Mouse (Mus musculus): ENCODE measurements around the gene Ccdc148. TPM values are rescaled to one million over a fixed set of nuclear protein-coding genes. Genes with fewer than 3 reads are reported as not detected.

Gene Ccdc148
- polyA plus RNA-seq, 1 experiment = 0.27 TPM

DNA sequence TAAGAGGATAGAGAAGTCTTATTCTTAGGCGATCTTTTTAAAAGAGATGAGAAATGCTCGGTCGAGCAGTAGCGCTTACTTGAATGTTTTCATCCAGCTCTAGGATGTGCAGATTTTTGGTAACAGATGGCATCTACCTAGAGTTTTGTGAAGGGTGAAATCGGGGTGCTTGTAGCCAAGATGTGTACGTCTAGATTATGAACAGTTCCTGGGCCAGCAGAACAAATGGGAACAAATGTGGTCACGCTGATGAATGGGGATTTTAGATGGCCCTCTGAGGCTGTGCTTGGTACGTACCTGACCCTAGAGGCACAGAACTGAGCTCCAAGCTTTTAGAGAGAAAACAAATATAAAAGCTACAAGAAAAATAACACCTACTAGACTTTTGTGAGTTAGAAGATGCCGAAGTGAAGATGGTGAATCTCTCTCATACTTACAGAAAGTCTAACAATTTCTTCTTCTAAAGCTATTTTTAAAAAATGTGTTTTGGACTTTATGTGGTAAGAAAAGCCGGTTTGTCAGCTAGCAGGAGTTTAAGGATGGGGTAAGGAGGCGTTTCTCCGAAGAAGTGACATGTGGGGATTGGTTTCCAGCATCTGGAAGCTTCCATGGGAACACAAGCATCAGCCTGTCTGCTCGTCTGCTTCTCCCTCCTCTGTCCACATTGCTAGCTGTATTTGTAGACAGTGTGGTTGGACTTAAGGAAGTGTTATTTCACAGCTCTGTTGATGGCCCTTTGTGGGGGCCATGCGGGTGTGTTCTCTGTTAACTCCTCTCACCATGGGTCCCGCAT, 21.0 kb upstream of the Ccdc148 start:
- no peak overlapping the region for H3K4me3 ChIP-seq (ENCODE audit: insufficient read depth, low read length)
- TF ChIP-seq CTCF (IDR thresholded peaks at IDR 0.05; ENCODE audit: low read depth, low read length) = no peak
- H3K27ac ChIP-seq (ENCODE audit: insufficient read depth, low read depth, low read length) = no peak overlapping the region
- peaks cover 35% of the 10 kb centered on the region for H3K4me1 ChIP-seq (ENCODE audit: control insufficient read depth, insufficient read depth, low read length)

DNA sequence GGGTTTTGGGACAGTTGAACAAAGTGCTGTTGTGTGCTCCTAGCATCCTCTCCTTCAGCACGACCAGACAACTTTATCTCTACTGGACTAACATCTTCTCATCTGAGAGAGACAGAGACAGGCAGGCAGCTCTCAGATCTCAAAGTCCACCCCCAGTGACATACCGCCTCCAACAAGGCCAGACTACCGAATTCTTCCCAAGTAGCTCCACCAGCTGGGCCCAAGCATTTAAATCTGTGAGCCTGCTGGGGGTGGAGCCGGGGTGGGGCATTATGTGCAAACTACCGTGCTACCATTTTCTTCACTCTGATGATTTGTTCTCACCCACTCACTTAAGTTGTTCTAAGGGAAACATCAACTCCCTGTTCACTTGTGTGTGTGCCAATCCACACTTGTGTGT, 19.0 kb upstream of the Ccdc148 start:
- H3K4me1 ChIP-seq (ENCODE audit: control insufficient read depth, insufficient read depth, low read length) = peaks cover 27% of the 10 kb centered on the region
- no peak overlapping the region for H3K4me3 ChIP-seq (ENCODE audit: insufficient read depth, low read length)
- TF ChIP-seq POLR2A (IDR thresholded peaks at IDR 0.05; ENCODE audit: borderline replicate concordance, low read depth, low read length) (no peak), CTCF (IDR thresholded peaks at IDR 0.05; ENCODE audit: low read depth, low read length) (no peak)
- no peak overlapping the region for H3K27ac ChIP-seq (ENCODE audit: insufficient read depth, low read depth, low read length)

DNA sequence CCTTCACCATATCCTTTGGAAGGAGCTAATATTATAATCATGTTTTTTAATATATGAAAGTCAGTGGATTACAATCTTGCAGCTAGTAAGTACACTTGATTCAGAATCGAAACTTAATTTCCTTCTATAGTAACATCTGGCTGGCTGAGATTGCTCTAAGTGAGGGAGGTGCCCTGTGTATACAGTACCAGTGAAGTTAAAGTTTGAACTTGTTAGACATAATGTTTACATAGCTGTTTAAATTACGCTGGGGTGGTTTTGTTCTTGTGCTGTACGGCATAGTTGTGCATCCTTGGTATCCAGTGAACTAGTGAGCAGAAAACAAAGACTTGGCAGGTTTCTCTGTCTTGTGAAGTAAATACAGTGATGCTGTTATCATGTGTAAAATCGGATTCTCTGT, 18.5 kb upstream of the Ccdc148 start:
- Histone ChIP-seq H3K27ac (ENCODE audit: insufficient read depth, low read depth, low read length) (no peak overlapping the region), H3K4me3 (ENCODE audit: insufficient read depth, low read length) (no peak overlapping the region), H3K4me1 (ENCODE audit: control insufficient read depth, insufficient read depth, low read length) (peaks cover 27% of the 10 kb centered on the region)
- no peak for TF ChIP-seq POLR2A (IDR thresholded peaks at IDR 0.05; ENCODE audit: borderline replicate concordance, low read depth, low read length)
- no peak for TF ChIP-seq CTCF (IDR thresholded peaks at IDR 0.05; ENCODE audit: low read depth, low read length)

- Histone ChIP-seq H3K27ac (ENCODE audit: insufficient read depth, low read depth, low read length) (no peak overlapping the region), H3K4me1 (ENCODE audit: control insufficient read depth, insufficient read depth, low read length) (peaks cover 23% of the 10 kb centered on the region), H3K4me3 (ENCODE audit: insufficient read depth, low read length) (no peak overlapping the region)
- TF ChIP-seq CTCF (IDR thresholded peaks at IDR 0.05; ENCODE audit: low read depth, low read length) (no peak), POLR2A (IDR thresholded peaks at IDR 0.05; ENCODE audit: borderline replicate concordance, low read depth, low read length) (no peak)
Measured at GRCm38 (mm10) chr2:59178191-59178590, 17.7 kb upstream of the Ccdc148 start.

DNA sequence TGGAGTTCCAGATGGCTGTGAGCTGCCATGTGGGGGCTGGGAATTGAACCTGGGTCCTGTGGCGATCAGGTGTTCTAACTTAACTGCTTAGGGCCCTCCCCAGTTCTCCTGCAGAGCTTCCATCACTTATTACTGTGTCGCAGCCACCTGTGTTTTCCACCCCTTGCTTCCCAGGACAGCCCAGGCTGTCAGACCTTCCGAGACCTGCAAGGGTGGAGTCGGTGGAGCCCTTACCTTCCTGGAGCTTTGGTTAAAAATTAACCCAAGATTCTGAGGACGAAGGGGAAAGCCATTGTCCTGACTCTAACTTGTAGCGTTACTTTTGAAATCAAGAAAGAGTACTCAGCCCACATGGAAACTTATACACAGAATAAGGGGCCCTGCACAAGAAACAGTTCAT, 15.4 kb upstream of the Ccdc148 start:
- Histone ChIP-seq H3K27ac (ENCODE audit: insufficient read depth, low read depth, low read length) (no peak overlapping the region), H3K4me1 (ENCODE audit: control insufficient read depth, insufficient read depth, low read length) (peaks cover 18% of the 10 kb centered on the region), H3K4me3 (ENCODE audit: insufficient read depth, low read length) (no peak overlapping the region)
- TF ChIP-seq POLR2A (IDR thresholded peaks at IDR 0.05; ENCODE audit: borderline replicate concordance, low read depth, low read length) = no peak
- TF ChIP-seq CTCF (IDR thresholded peaks at IDR 0.05; ENCODE audit: low read depth, low read length) = no peak

GRCm38 (mm10) chr2:59171533-59171932, 11.1 kb upstream of the Ccdc148 start:
- TF ChIP-seq CTCF (IDR thresholded peaks at IDR 0.05; ENCODE audit: low read depth, low read length) = no peak
- TF ChIP-seq POLR2A (IDR thresholded peaks at IDR 0.05; ENCODE audit: borderline replicate concordance, low read depth, low read length) = no peak
- no peak overlapping the region for H3K4me3 ChIP-seq (ENCODE audit: insufficient read depth, low read length)
- H3K4me1 ChIP-seq (ENCODE audit: control insufficient read depth, insufficient read depth, low read length) = peaks cover 13% of the 10 kb centered on the region
- H3K27ac ChIP-seq (ENCODE audit: insufficient read depth, low read depth, low read length) = no peak overlapping the region

DNA sequence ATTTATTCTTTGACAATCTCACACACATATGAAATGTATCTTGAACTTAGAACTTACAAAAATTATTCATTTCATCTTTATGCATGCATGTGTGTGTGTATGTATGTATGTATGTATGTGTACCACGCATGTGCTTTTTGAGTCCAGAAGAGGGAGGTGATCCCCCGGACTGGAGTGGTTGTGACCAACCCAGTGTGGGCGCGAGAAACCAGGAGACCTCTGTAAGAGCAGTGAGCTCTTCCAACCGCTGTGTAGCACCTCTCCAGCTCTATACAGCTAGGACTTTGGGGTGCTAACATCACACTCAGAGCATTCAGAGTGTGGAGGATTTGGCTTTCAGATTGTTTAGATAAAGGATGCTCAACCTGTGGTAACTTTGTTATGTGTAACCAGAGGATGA, 10.1 kb upstream of the Ccdc148 start:
- Histone ChIP-seq H3K4me3 (ENCODE audit: insufficient read depth, low read length) (no peak overlapping the region), H3K4me1 (ENCODE audit: control insufficient read depth, insufficient read depth, low read length) (peaks cover 13% of the 10 kb centered on the region), H3K27ac (ENCODE audit: insufficient read depth, low read depth, low read length) (no peak overlapping the region)
- TF ChIP-seq CTCF (IDR thresholded peaks at IDR 0.05; ENCODE audit: low read depth, low read length) (no peak), POLR2A (IDR thresholded peaks at IDR 0.05; ENCODE audit: borderline replicate concordance, low read depth, low read length) (no peak)

- Histone ChIP-seq H3K27ac (ENCODE audit: insufficient read depth, low read depth, low read length) (no peak overlapping the region), H3K4me1 (ENCODE audit: control insufficient read depth, insufficient read depth, low read length) (peaks cover 13% of the 10 kb centered on the region), H3K4me3 (ENCODE audit: insufficient read depth, low read length) (no peak overlapping the region)
- TF ChIP-seq POLR2A (IDR thresholded peaks at IDR 0.05; ENCODE audit: borderline replicate concordance, low read depth, low read length) = no peak
- TF ChIP-seq CTCF (IDR thresholded peaks at IDR 0.05; ENCODE audit: low read depth, low read length) = no peak
Measured at GRCm38 (mm10) chr2:59170208-59170589, 9.7 kb upstream of the Ccdc148 start.

- TF ChIP-seq POLR2A (IDR thresholded peaks at IDR 0.05; ENCODE audit: borderline replicate concordance, low read depth, low read length) (no peak), CTCF (IDR thresholded peaks at IDR 0.05; ENCODE audit: low read depth, low read length) (no peak)
- H3K4me1 ChIP-seq (ENCODE audit: control insufficient read depth, insufficient read depth, low read length) = peaks cover 13% of the 10 kb centered on the region
- no peak overlapping the region for H3K4me3 ChIP-seq (ENCODE audit: insufficient read depth, low read length)
- no peak overlapping the region for H3K27ac ChIP-seq (ENCODE audit: insufficient read depth, low read depth, low read length)
Measured at GRCm38 (mm10) chr2:59169572-59170207, 9.2 kb upstream of the Ccdc148 start.

- peaks cover 19% of the 10 kb centered on the region for H3K4me1 ChIP-seq (ENCODE audit: control insufficient read depth, insufficient read depth, low read length)
- H3K4me3 ChIP-seq (ENCODE audit: insufficient read depth, low read length) = no peak overlapping the region
- no peak overlapping the region for H3K27ac ChIP-seq (ENCODE audit: insufficient read depth, low read depth, low read length)
- TF ChIP-seq POLR2A (IDR thresholded peaks at IDR 0.05; ENCODE audit: borderline replicate concordance, low read depth, low read length) = no peak
- no peak for TF ChIP-seq CTCF (IDR thresholded peaks at IDR 0.05; ENCODE audit: low read depth, low read length)
Measured at GRCm38 (mm10) chr2:59167830-59168229, 7.3 kb upstream of the Ccdc148 start.
